ENCODE assay signal across 8 mouse cellular contexts in the genomic region with DNA sequence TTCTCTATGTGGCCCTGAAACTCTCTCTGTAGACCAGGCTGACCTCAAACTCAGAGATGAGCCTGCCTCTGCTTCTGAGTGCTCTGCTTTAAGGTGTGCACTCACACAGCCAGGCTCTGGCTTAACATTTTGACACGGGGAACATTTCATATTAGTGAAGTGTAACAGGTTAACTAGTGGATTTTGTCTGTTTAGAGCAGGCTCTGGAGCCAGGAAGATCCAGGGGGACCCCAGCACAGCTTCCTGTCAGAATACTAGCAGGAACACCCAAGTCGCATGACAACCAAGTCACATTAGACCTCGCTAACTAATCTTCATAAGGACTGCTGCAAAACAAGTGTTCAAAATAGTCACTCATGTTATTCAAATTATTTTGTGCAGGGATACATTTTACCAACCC. TPM values are rescaled to one million over a fixed set of nuclear protein-coding genes. Genes with fewer than 3 reads are reported as not detected.
DNase-seq lines count a peak whose midpoint lies in the region; ATAC-seq and TF ChIP-seq lines count a peak whose summit lies in the region.

No protein-coding gene starts in this region.

- peak overlapping the region; percentile 70 for H3K4me2 ChIP-seq in kidney, embryonic 16.5 days (replicated peaks; ENCODE audit: low read depth, low read length)
- H3K4me2 ChIP-seq in midbrain, embryonic 12.5 days (replicated peaks) = peak overlapping the region; percentile 89

- H3K4me1 ChIP-seq in kidney, embryonic 16.5 days (ENCODE audit: insufficient read depth, low read length) = peaks cover 7% of the 10 kb centered on the region
- peaks cover 1% of the 10 kb centered on the region for H3K4me1 ChIP-seq in bone marrow, adult 2 months (ENCODE audit: control insufficient read depth, insufficient read depth, low read length)
- H3K4me1 ChIP-seq in hindbrain, embryonic 10.5 days (replicated peaks) = peaks cover 15% of the 10 kb centered on the region
- H3K4me1 ChIP-seq in midbrain, embryonic 12.5 days = peaks cover 11% of the 10 kb centered on the region

- intact Hi-C loops in gastrocnemius, postnatal 14 days (cut with DNase I; ENCODE audit: low total_unique reads) = no loop called here
- intact Hi-C loops in left cerebral cortex, postnatal 14 days (cut with DNase I) = no loop called here

- peak overlapping the region; percentile 86 for H3K9ac ChIP-seq in kidney, embryonic 16.5 days (replicated peaks; ENCODE audit: low read length)
- peak overlapping the region; percentile 66; the same call in 1 of the 2 replicates for H3K9ac ChIP-seq in midbrain, embryonic 12.5 days (replicated peaks)

- no peak for TF ChIP-seq POLR2A in bone marrow, adult 2 months (IDR thresholded peaks at IDR 0.05; ENCODE audit: borderline replicate concordance, control insufficient read depth, low read depth, low read length)

- no peaks in the 10 kb centered on the region for H3K36me3 ChIP-seq in kidney, embryonic 16.5 days (ENCODE audit: insufficient read depth, low read length)
- no peaks in the 10 kb centered on the region for H3K36me3 ChIP-seq in hindbrain, embryonic 10.5 days
- no peaks in the 10 kb centered on the region for H3K36me3 ChIP-seq in midbrain, embryonic 12.5 days

- no peaks in the 10 kb centered on the region for H3K9me3 ChIP-seq in kidney, embryonic 16.5 days (ENCODE audit: low read length)
- H3K9me3 ChIP-seq in hindbrain, embryonic 10.5 days = no peaks in the 10 kb centered on the region
- no peaks in the 10 kb centered on the region for H3K9me3 ChIP-seq in midbrain, embryonic 12.5 days

- no peak for DNase-seq in kidney, postnatal 36 days
- no peak for DNase-seq in hindbrain, embryonic 10.5 days (ENCODE audit: low spot score)
- no peak for DNase-seq in gastrocnemius, postnatal 14 days
- DNase-seq in left cerebral cortex, postnatal 14 days (ENCODE audit: low spot score in 2 of 2) = no peak
- DNase-seq in cerebellum, adult 11 months = no peak

- peak overlapping the region; percentile 94; the same call in 1 of the 2 replicates for H3K27ac ChIP-seq in kidney, embryonic 16.5 days (ENCODE audit: low read length)
- H3K27ac ChIP-seq in bone marrow, adult 2 months (ENCODE audit: control insufficient read depth, insufficient read depth, low read depth, low read length, poor library complexity) = peak overlapping the region; percentile 99
- peak overlapping the region; percentile 94 for H3K27ac ChIP-seq in hindbrain, embryonic 10.5 days
- peak overlapping the region; percentile 82; the same call in 1 of the 2 replicates for H3K27ac ChIP-seq in midbrain, embryonic 12.5 days (replicated peaks)

- H3K27me3 ChIP-seq in kidney, embryonic 16.5 days (ENCODE audit: insufficient read depth, low read length) = no peaks in the 10 kb centered on the region
- peaks cover 9% of the 10 kb centered on the region; the same call in 1 of the 2 replicates for H3K27me3 ChIP-seq in hindbrain, embryonic 10.5 days (ENCODE audit: insufficient read depth, poor library complexity, severe bottlenecking)
- H3K27me3 ChIP-seq in midbrain, embryonic 12.5 days = peaks cover 4% of the 10 kb centered on the region; the same call in 1 of the 2 replicates

- H3K4me3 ChIP-seq in kidney, embryonic 16.5 days (ENCODE audit: low read length) = peak overlapping the region; percentile 80
- peak overlapping the region; percentile 98 for H3K4me3 ChIP-seq in bone marrow, adult 2 months (replicated peaks; ENCODE audit: control insufficient read depth, low read depth, low read length)
- H3K4me3 ChIP-seq in hindbrain, embryonic 10.5 days = peak overlapping the region; percentile 86
- H3K4me3 ChIP-seq in midbrain, embryonic 12.5 days = peak overlapping the region; percentile 81

- ATAC-seq in kidney, embryonic 16.5 days (ENCODE audit: low FRiP score, low TSS enrichment) = no peak
- no peak for ATAC-seq in midbrain, embryonic 12.5 days (ENCODE audit: low FRiP score, low read depth)

- no peak for TF ChIP-seq CTCF in bone marrow, adult 2 months (IDR thresholded peaks at IDR 0.05; ENCODE audit: control insufficient read depth, insufficient read depth, low read length)

- WGBS in kidney, embryonic 16.5 days = 31% methylated on average over 3 of the region's 3 CpGs
- WGBS in bone marrow, adult 2 months = 39% methylated on average over 3 of the region's 3 CpGs
- WGBS in hindbrain, embryonic 10.5 days = 35% methylated on average over 3 of the region's 3 CpGs
- WGBS in midbrain, embryonic 12.5 days = 26% methylated on average over 3 of the region's 3 CpGs

RNA-seq across cellular contexts. Expression of gene Ogdh, which starts 0.6 kb away (rescaled TPM):
- polyA plus RNA-seq in kidney, embryonic 16.5 days (2015; fragmentation: Nextera tagmentation; extraction: Ambion mirVana) = 155 and 157 TPM in 2 replicates
- 35.0 and 54.8 TPM in 2 replicates for polyA plus RNA-seq in bone marrow, adult 2 months (2011; ENCODE audit: insufficient read depth, insufficient read length, low replicate concordance, missing spikeins)
- polyA plus RNA-seq in hindbrain, embryonic 10.5 days (2016; fragmentation: Nextera tagmentation; extraction: Ambion mirVana) = 99.9 and 117 TPM in 2 replicates
- polyA plus RNA-seq in midbrain, embryonic 12.5 days (2016; fragmentation: Nextera tagmentation; extraction: Ambion mirVana) = 92.4 and 98.3 TPM in 2 replicates
- total RNA-seq in gastrocnemius, postnatal 14 days (2021) = 100 to 1,000 TPM; 497 to 603 TPM
- 100 to 1,000 TPM; 248 to 260 TPM for total RNA-seq in left cerebral cortex, postnatal 14 days (2021)

RNA-seq across cellular contexts. Expression of gene Tmed4, which starts 16.2 kb away (rescaled TPM):
- polyA plus RNA-seq in kidney, embryonic 16.5 days (2015; fragmentation: Nextera tagmentation; extraction: Ambion mirVana) = 155 and 158 TPM in 2 replicates
- polyA plus RNA-seq in bone marrow, adult 2 months (2011; ENCODE audit: insufficient read depth, insufficient read length, low replicate concordance, missing spikeins) = 5.3 and 19.2 TPM in 2 replicates
- 128 and 137 TPM in 2 replicates for polyA plus RNA-seq in hindbrain, embryonic 10.5 days (2016; fragmentation: Nextera tagmentation; extraction: Ambion mirVana)
- 150 and 153 TPM in 2 replicates for polyA plus RNA-seq in midbrain, embryonic 12.5 days (2016; fragmentation: Nextera tagmentation; extraction: Ambion mirVana)
- total RNA-seq in gastrocnemius, postnatal 14 days (2021) = 10 to 100 TPM; 56.3 to 62.4 TPM
- total RNA-seq in left cerebral cortex, postnatal 14 days (2021) = 10 to 100 TPM; 78.2 to 81.7 TPM

RNA-seq across cellular contexts. Expression of gene Ddx56, which starts 23.3 kb away (rescaled TPM):
- 104 and 106 TPM in 2 replicates for polyA plus RNA-seq in kidney, embryonic 16.5 days (2015; fragmentation: Nextera tagmentation; extraction: Ambion mirVana)
- 27.3 and 29.4 TPM in 2 replicates for polyA plus RNA-seq in bone marrow, adult 2 months (2011; ENCODE audit: insufficient read depth, insufficient read length, low replicate concordance, missing spikeins)
- 116 and 121 TPM in 2 replicates for polyA plus RNA-seq in hindbrain, embryonic 10.5 days (2016; fragmentation: Nextera tagmentation; extraction: Ambion mirVana)
- polyA plus RNA-seq in midbrain, embryonic 12.5 days (2016; fragmentation: Nextera tagmentation; extraction: Ambion mirVana) = 92.0 and 93.7 TPM in 2 replicates
- 10 to 100 TPM; 26.8 to 31.4 TPM for total RNA-seq in gastrocnemius, postnatal 14 days (2021)
- total RNA-seq in left cerebral cortex, postnatal 14 days (2021) = 10 to 100 TPM; 46.2 to 47.3 TPM
